Mouse (Mus musculus) intestine, embryonic 15.5 days (tissue): ENCODE results near the gene Cd34. TPM values are rescaled to one million over a fixed set of nuclear protein-coding genes. Genes with fewer than 3 reads are reported as not detected.

ENCODE experiments used
- ATAC-seq: fragments of 200-750 bp; cut with Nextera tagmentation; 2 replicates; pipeline ENCODE4 v1.8.0; 2017; ENCODE audit warnings: moderate TSS enrichment, moderate library complexity
- H3K27ac ChIP-seq: fragments of 300-500 bp; sonication (generic); 2 replicates; pipeline ENCODE4 v1.5.1; 2015; ENCODE audit warnings: mild to moderate bottlenecking, inconsistent platforms
- H3K27me3 ChIP-seq: fragments of 300-500 bp; sonication (generic); replicated peaks from 2 replicates; pipeline ENCODE4 v1.6.1; 2015; ENCODE audit warnings: inconsistent platforms
- H3K36me3 ChIP-seq: fragments of 300-500 bp; sonication (generic); 2 replicates; pipeline ENCODE4 v1.6.1; 2015; ENCODE audit warnings: inconsistent platforms
- H3K4me1 ChIP-seq: fragments of 300-500 bp; sonication (generic); replicated peaks from 2 replicates; pipeline ENCODE4 v1.6.1; 2015; ENCODE audit warnings: inconsistent platforms
- H3K4me2 ChIP-seq: fragments of 300-500 bp; sonication (generic); replicated peaks from 2 replicates; pipeline ENCODE4 v1.6.1; 2015; ENCODE audit warnings: mild to moderate bottlenecking, inconsistent platforms
- H3K4me3 ChIP-seq: fragments of 300-500 bp; sonication (generic); replicated peaks from 2 replicates; pipeline ENCODE4 v1.5.1; 2015; ENCODE audit warnings: inconsistent platforms
- H3K9ac ChIP-seq: fragments of 300-500 bp; sonication (generic); 2 replicates; pipeline ENCODE4 v1.6.1; 2015; ENCODE audit warnings: inconsistent platforms
- H3K9me3 ChIP-seq: fragments of 300-500 bp; sonication (generic); 2 replicates; pipeline ENCODE4 v1.6.1; 2016; ENCODE audit warnings: inconsistent platforms
- WGBS: fragments of 180-500 bp; shearing (Covaris S2); methylation state at CpG from one replicate; pipeline ENCODE4 v1.1.7; 2015; 5-methylcytosine and 5-hydroxymethylcytosine counted together
- polyA plus RNA-seq: library from polyadenylated mRNA; unstranded; fragments of >200 nt; fragmentation: Nextera tagmentation; extraction: Ambion mirVana; gene quantifications from 2 replicates; pipeline ENCODE4 v1.2.1, GENCODE M21; 2015

Cd34 gene
- polyA plus RNA-seq, 1 experiment from 2014 or later, result 65.1 TPM

- H3K4me2 ChIP-seq, result peak overlapping the region; percentile 95
- peaks cover 13% of the 10 kb centered on the region for H3K4me1 ChIP-seq
- H3K9ac ChIP-seq, result peak overlapping the region; percentile 71
- ATAC-seq, result peak; percentile 95
- 2% methylated on average over 44 of the region's 44 CpGs for WGBS
- H3K9me3 ChIP-seq, result no peaks in the 10 kb centered on the region
- no peaks in the 10 kb centered on the region for H3K27me3 ChIP-seq
- peak overlapping the region; percentile 82 for H3K27ac ChIP-seq
- H3K4me3 ChIP-seq, result peak overlapping the region; percentile 77
- H3K36me3 ChIP-seq, result no peaks in the 10 kb centered on the region
Observed at GRCm38 (mm10) chr1:194976517-194977370, 38.1 kb downstream of the Cd34 start.

GRCm38 (mm10) chr1:194977371-194977761 lies 38.7 kb downstream of the Cd34 start:
- no peaks in the 10 kb centered on the region for H3K36me3 ChIP-seq
- H3K4me3 ChIP-seq, result peak overlapping the region; percentile 77
- no peak overlapping the region for H3K9ac ChIP-seq
- no peaks in the 10 kb centered on the region for H3K9me3 ChIP-seq
- H3K4me2 ChIP-seq, result peak overlapping the region; percentile 95
- H3K27ac ChIP-seq, result no peak overlapping the region
- ATAC-seq, result no peak
- WGBS, result 17% methylated on average over 1 of the region's 1 CpGs
- peaks cover 13% of the 10 kb centered on the region for H3K4me1 ChIP-seq
- H3K27me3 ChIP-seq, result no peaks in the 10 kb centered on the region

- Histone ChIP-seq H3K27me3 (no peaks in the 10 kb centered on the region), H3K36me3 (no peaks in the 10 kb centered on the region), H3K4me1 (peaks cover 13% of the 10 kb centered on the region), H3K9ac (no peak overlapping the region), H3K9me3 (no peaks in the 10 kb centered on the region), H3K27ac (no peak overlapping the region), H3K4me3 (no peak overlapping the region), H3K4me2 (no peak overlapping the region)
- no peak for ATAC-seq
- WGBS, result 53% methylated on average over 5 of the region's 5 CpGs
Observed at GRCm38 (mm10) chr1:194977946-194978720, 39.5 kb downstream of the Cd34 start.

- Histone ChIP-seq H3K9ac (no peak overlapping the region), H3K4me3 (no peak overlapping the region), H3K4me1 (peaks cover 13% of the 10 kb centered on the region), H3K9me3 (no peaks in the 10 kb centered on the region), H3K4me2 (no peak overlapping the region), H3K27ac (no peak overlapping the region), H3K27me3 (no peaks in the 10 kb centered on the region), H3K36me3 (no peaks in the 10 kb centered on the region)
- 80% methylated on average over 1 of the region's 1 CpGs for WGBS
- ATAC-seq, result no peak
Observed at GRCm38 (mm10) chr1:194980826-194981435, 42.3 kb downstream of the Cd34 start.

GRCm38 (mm10) chr1:194982931-194983690 lies 44.5 kb downstream of the Cd34 start:
- Histone ChIP-seq H3K36me3 (no peaks in the 10 kb centered on the region), H3K4me3 (no peak overlapping the region), H3K9ac (no peak overlapping the region), H3K4me2 (no peak overlapping the region), H3K27me3 (no peaks in the 10 kb centered on the region), H3K4me1 (no peaks in the 10 kb centered on the region), H3K27ac (no peak overlapping the region), H3K9me3 (no peaks in the 10 kb centered on the region)
- no peak for ATAC-seq
- 81% methylated on average over 5 of the region's 5 CpGs for WGBS

GRCm38 (mm10) chr1:194984914-194985313 lies 46.3 kb downstream of the Cd34 start:
- no peak for ATAC-seq
- 84% methylated on average over 3 of the region's 3 CpGs for WGBS

GRCm38 (mm10) chr1:194985442-194986210 lies 47.0 kb downstream of the Cd34 start:
- Histone ChIP-seq H3K36me3 (no peaks in the 10 kb centered on the region), H3K4me1 (no peaks in the 10 kb centered on the region), H3K4me2 (no peak overlapping the region), H3K9ac (no peak overlapping the region), H3K4me3 (no peak overlapping the region), H3K9me3 (no peaks in the 10 kb centered on the region), H3K27me3 (no peaks in the 10 kb centered on the region), H3K27ac (no peak overlapping the region)
- ATAC-seq, result no peak
- WGBS, result 75% methylated on average over 4 of the region's 4 CpGs

More at GRCm38 (mm10) chr1:194984914-194985313, 46.3 kb downstream of the Cd34 start:
- no peaks in the 10 kb centered on the region for H3K9me3 ChIP-seq
- no peak overlapping the region for H3K27ac ChIP-seq
- no peak overlapping the region for H3K4me3 ChIP-seq
- no peaks in the 10 kb centered on the region for H3K27me3 ChIP-seq
- no peaks in the 10 kb centered on the region for H3K36me3 ChIP-seq
- no peak overlapping the region for H3K4me2 ChIP-seq
- no peaks in the 10 kb centered on the region for H3K4me1 ChIP-seq
- no peak overlapping the region for H3K9ac ChIP-seq

- Histone ChIP-seq H3K36me3 (no peaks in the 10 kb centered on the region), H3K27me3 (no peaks in the 10 kb centered on the region), H3K4me1 (no peaks in the 10 kb centered on the region), H3K4me3 (no peak overlapping the region), H3K4me2 (no peak overlapping the region), H3K9ac (no peak overlapping the region), H3K27ac (no peak overlapping the region), H3K9me3 (no peaks in the 10 kb centered on the region)
- no peak for ATAC-seq
- WGBS, result 92% methylated on average over 1 of the region's 1 CpGs
Observed at GRCm38 (mm10) chr1:194989024-194989423, 50.4 kb downstream of the Cd34 start.

GRCm38 (mm10) chr1:194990976-194991375 lies 52.4 kb downstream of the Cd34 start:
- WGBS, result 87% methylated on average over 2 of the region's 2 CpGs
- H3K4me3 ChIP-seq, result no peak overlapping the region
- H3K27me3 ChIP-seq, result no peaks in the 10 kb centered on the region
- ATAC-seq, result no peak
- H3K9me3 ChIP-seq, result no peaks in the 10 kb centered on the region
- H3K4me2 ChIP-seq, result no peak overlapping the region
- H3K9ac ChIP-seq, result no peak overlapping the region
- no peaks in the 10 kb centered on the region for H3K36me3 ChIP-seq
- H3K4me1 ChIP-seq, result no peaks in the 10 kb centered on the region
- no peak overlapping the region for H3K27ac ChIP-seq

GRCm38 (mm10) chr1:194991654-194992053 lies 53.0 kb downstream of the Cd34 start:
- WGBS, result 88% methylated on average over 2 of the region's 2 CpGs
- ATAC-seq, result no peak
- Histone ChIP-seq H3K27me3 (no peaks in the 10 kb centered on the region), H3K36me3 (no peaks in the 10 kb centered on the region), H3K9ac (no peak overlapping the region), H3K4me2 (no peak overlapping the region), H3K9me3 (no peaks in the 10 kb centered on the region), H3K4me1 (no peaks in the 10 kb centered on the region), H3K4me3 (no peak overlapping the region), H3K27ac (no peak overlapping the region)

GRCm38 (mm10) chr1:194992589-194993317 lies 54.1 kb downstream of the Cd34 start:
- ATAC-seq, result peak; percentile 74
- 42% methylated on average over 5 of the region's 5 CpGs for WGBS
- H3K4me3 ChIP-seq, result no peak overlapping the region

More at GRCm38 (mm10) chr1:194992589-194993317, 54.1 kb downstream of the Cd34 start:
- H3K4me2 ChIP-seq, result no peak overlapping the region
- H3K9ac ChIP-seq, result no peak overlapping the region
- no peaks in the 10 kb centered on the region for H3K27me3 ChIP-seq
- no peaks in the 10 kb centered on the region for H3K36me3 ChIP-seq
- no peaks in the 10 kb centered on the region for H3K9me3 ChIP-seq
- H3K27ac ChIP-seq, result no peak overlapping the region
- no peaks in the 10 kb centered on the region for H3K4me1 ChIP-seq
